Mouse (Mus musculus): Measurements from ENCODE around the gene Hoxb3. TPM values are rescaled to one million over a fixed set of nuclear protein-coding genes. Genes with fewer than 3 reads are reported as not detected.

The Hoxb3 gene
- total RNA-seq (2023; ENCODE audit: inconsistent age): 0.26 to 0.36 TPM in 2 of 4 replicates, not detected in the others

GRCm38 (mm10) chr11:96323154-96323553, at the start of gene Hoxb3:
Hoxb3 (plus strand) TSS chr11:96323326.

DNA sequence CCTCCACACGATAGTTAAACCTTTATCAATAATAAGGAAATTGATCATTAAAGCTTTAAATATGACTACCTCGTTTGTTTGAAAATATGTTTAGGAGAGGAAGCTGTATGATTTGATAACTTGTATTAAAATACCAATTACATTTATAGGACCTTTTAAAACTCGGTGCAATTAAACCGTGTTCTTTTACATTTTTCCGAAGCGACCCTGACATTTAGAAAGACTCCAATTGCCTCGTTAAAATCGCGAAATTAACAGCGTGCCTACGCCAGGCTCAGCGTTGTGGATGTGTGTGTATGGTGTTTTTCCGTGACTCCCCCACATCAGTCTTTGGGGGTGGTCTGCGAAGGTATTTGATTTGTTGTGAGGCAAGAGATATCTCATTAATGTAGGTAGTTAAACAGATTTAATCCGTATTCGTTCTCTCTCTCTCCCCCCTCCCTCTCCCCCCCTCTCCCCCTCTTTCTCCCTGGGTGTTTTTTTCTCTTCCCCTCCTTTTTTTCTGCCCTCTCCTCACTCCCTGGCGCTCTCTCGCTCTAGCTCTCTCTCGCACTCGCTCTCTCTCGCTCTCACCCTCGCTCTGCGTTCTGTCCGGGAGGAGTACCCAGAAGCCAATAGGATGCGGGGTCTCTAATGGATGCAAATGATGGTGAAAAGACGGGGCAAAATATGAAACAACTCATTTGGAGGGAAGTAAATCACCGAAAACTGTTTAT, 41.1 kb upstream of the Hoxb3 start, which contains the start of gene Hoxb8:
Gene Hoxb8, plus strand, starts transcription at position 51 of the 716 bp plus-strand sequence.

DNA sequence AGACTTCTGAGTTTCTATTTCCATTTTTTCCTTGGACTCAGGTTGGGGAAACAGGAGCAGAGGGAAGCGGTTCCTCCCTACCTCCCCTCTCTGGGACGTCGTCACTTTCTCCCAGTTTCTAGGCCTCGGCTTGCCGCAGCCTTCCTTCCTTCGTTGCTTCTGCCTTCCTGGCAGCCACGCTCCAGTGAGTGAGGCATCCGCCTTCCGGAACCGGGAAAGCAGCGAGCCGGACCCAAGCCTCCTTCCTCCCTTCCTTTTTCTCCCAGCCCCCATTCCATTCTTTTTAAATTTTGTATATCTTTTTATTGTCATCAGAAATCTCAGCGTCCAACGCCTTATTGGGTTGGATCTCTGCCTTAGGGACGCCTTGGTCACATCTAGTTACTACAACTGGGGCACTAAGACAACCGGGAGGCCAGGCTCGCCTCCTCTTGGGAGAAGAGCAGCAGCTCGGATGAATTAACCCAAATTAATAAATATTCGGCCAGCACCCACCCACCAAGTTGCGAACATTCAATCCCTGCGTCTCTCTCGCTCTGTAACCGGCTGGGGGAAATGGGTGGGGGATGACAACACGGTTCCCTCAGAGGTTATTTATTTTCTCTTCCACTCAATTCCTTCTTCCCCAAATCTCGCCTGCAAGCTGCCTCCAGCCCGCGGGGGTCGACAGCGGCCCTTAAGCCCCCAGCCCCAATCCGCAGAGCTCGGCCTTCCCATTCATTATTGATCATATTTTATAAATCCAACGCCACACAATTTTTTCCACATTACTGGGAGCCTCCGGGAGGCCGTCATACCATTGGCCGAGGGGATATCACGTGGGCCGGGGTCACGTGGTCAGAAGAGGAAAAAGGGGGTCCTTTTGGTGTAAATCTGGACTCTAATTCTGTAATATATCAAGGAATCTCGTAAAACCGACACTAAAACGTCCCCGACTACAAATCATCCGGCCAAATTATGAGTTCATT, 37.1 kb upstream of the Hoxb3 start, which contains the start of gene Hoxb7:
Gene Hoxb7, plus strand, starts transcription at position 853 of the 968 bp plus-strand sequence.

GRCm38 (mm10) chr11:96291681-96292564, 31.2 kb upstream of the Hoxb3 start, which contains the start of gene Hoxb6:
Hoxb6 (plus strand) TSS chr11:96292476.

GRCm38 (mm10) chr11:96303151-96304099, 19.7 kb upstream of the Hoxb3 start, which contains the start of gene Hoxb5:
Hoxb5 (plus strand) TSS chr11:96303336.

GRCm38 (mm10) chr11:96317608-96318367, 5.3 kb upstream of the Hoxb3 start, which contains the start of gene Hoxb4:
Hoxb4 (plus strand) TSS chr11:96318267.

DNA sequence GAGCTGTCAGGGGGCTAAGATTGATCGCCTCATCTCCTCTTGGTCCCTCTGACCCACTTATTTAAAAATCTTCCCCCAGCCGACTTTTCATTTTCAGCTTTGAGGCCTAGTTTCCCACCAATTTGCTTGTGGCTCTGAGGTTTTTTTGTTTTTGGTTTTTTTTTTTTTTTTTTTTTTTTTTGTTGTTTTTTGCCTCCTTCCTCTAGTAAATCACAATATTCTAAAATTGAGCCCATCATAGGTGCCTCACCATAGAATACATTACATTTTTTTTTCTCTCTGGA, 27.2 kb downstream of the Hoxb3 start, which contains the start of gene Hoxb2:
Gene Hoxb2, plus strand, starts transcription at position 185 of the 284 bp plus-strand sequence.

GRCm38 (mm10) chr11:96365441-96366091, 42.4 kb downstream of the Hoxb3 start, which contains the start of gene Hoxb1:
Hoxb1 (plus strand) TSS chr11:96365752.

Other genes with a start within 250 kb of the Hoxb3 start
- 96.5 to 132 TPM (median 104 TPM) in 4 replicates for gene Atp5g1, start 247.7 kb upstream of the Hoxb3 start, total RNA-seq (2023; ENCODE audit: inconsistent age)
- not detected in 4 replicates for gene Calcoco2, start 211.4 kb upstream of the Hoxb3 start, total RNA-seq (2023; ENCODE audit: inconsistent age)
- gene Ttll6, start 189.5 kb upstream of the Hoxb3 start, total RNA-seq (2023; ENCODE audit: inconsistent age): not detected in 4 replicates
- not detected in 4 replicates for gene Hoxb13, start 129.0 kb upstream of the Hoxb3 start, total RNA-seq (2023; ENCODE audit: inconsistent age)
- gene Hoxb9, start 51.9 kb upstream of the Hoxb3 start, total RNA-seq (2023; ENCODE audit: inconsistent age): not detected in 4 replicates
- gene Hoxb8, start 41.4 kb upstream of the Hoxb3 start, total RNA-seq (2023; ENCODE audit: inconsistent age): not detected in 4 replicates
- gene Hoxb7, start 36.7 kb upstream of the Hoxb3 start, total RNA-seq (2023; ENCODE audit: inconsistent age): not detected in 4 replicates
- not detected in 4 replicates for gene Hoxb6, start 30.9 kb upstream of the Hoxb3 start, total RNA-seq (2023; ENCODE audit: inconsistent age)
- gene Hoxb5, start 20.0 kb upstream of the Hoxb3 start, total RNA-seq (2023; ENCODE audit: inconsistent age): not detected in 4 replicates
- 1.6 to 2.9 TPM (median 2.5 TPM) in 4 replicates for gene Hoxb4, start 5.1 kb upstream of the Hoxb3 start, total RNA-seq (2023; ENCODE audit: inconsistent age)
- not detected in 4 replicates for gene Hoxb2, start 27.2 kb downstream of the Hoxb3 start, total RNA-seq (2023; ENCODE audit: inconsistent age)
- not detected in 4 replicates for gene Hoxb1, start 42.4 kb downstream of the Hoxb3 start, total RNA-seq (2023; ENCODE audit: inconsistent age)
- gene Skap1, start 141.3 kb downstream of the Hoxb3 start, total RNA-seq (2023; ENCODE audit: inconsistent age): 1.9 to 5.1 TPM (median 2.9 TPM) in 4 replicates